Mouse (Mus musculus) retina, embryonic 14.5 days (tissue): Measurements from ENCODE around the gene Itgad.

ENCODE experiments used
- DNase-seq: peaks from one replicate; pipeline ENCODE4 v3.0.0-alpha.2; 2015; ENCODE audit warnings: low spot score

Gene Itgad

DNA sequence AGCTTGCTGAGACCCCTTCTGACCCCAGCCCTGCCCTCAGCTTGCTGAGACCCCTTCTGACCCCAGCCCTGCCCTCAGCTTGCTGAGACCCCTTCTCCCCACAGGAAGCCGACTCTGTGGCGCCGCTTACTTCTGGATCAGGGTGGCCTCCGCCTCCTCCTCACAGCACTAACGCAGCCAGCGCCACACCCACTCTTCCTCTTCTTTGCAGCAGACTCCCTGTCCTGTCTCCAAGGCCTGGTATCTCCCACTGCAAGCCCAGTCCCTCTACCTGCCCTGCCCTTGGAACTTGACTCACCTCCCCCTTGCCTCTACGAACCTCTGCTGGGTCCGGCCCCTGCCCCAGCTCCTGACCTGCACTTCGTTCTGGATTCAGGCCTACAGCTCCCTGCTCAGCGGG lies 89.7 kb downstream of the Itgad start:
- DNase-seq = no peak

DNA sequence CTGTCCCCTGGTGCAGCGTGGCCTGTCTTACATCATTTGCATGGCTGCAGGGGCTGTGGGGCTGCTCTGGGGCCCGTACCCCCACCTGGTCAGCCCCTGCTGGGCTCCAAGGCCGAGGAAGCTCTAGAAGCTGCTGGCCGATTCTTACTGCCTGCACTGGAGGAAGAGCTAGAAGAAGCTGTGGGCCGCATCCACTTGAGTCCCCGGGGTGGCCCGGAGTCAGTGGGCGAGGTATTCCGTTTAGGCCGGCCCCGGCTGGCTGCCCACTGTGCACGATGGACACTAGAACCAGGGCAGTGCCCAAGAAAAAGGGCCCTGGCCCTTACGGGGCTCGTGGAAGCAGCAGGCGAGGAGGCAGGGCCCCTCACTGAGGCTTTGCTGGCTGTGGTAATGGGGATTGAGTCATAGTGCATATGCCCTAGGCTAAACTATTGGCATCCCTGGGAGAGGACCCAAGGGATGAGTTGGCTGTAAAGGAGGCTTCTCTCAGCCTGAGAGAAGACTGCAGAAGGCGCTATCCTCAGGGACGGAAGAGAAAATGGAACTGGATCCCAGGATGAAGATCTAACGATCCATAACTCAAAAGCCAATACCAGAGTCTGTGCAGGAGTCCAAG lies 90.3 kb downstream of the Itgad start:
- DNase-seq = no peak

DNA sequence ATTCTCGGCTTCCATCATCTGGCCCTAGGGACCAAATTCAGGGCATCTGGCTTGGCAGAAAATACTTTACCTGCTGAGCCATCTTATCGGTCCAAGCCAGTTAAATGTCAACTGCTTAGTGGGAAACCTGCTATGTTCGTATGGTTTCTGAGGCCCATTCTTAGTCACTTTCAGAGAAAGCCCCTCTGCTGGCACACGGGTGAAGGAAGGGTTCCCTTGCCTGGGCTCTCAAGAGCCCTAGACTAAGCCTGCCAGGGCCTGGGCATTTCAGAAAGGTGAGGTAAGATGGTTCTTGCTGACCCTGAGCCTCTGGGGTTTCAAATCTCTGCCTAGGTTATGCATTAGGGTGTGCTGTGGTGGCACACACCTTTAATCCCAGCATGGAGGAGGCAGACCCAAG lies 91.4 kb downstream of the Itgad start:
- DNase-seq = no peak

DNA sequence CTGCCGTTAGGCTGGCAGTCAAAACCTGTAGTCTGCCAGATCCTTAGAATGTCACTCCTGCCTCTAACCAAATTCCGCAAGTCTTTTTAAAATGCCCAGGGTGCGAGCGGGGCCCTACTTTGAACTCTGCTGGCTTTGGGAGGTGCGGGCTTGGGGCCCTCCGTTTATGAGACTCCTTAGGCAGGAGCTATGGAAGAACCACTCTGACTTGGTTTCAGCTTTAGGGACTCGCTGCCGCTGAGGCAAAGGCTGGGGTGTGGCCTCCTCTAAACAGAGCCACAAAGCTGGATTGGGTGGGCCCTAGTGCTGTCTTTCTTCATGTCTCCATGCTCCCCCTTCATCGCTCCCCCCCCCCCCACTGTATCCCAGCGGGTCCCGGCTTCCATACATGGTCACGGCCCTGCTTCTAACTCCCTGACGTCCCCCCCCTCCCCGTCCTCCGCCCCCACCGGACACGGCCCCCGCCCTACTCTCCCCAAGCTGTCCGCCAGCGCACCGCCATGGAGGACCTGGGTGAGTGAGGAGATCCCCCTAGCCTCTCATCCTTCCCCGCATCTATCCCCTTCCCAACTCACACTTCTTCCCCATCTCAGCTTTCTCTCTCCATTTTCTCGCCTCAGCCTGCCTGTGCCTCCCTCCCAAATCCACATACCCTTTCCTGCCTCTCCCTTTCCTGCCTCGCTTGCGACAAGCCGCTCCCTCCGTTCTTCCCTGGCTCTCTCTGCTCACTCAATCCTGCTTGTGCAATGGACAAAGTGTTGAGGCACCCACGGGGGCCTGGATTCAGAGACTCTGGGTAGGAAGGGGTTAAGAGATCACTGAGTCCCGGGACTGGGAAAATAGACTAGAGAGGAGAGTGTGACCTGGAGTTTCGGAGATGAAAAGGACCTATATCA lies 92.6 kb downstream of the Itgad start, which contains the start of gene Tgfb1i1:
Gene Tgfb1i1 (plus strand): TSS at position 317 of the 896 bp plus-strand sequence.
- DNase-seq = peak; percentile 53

DNA sequence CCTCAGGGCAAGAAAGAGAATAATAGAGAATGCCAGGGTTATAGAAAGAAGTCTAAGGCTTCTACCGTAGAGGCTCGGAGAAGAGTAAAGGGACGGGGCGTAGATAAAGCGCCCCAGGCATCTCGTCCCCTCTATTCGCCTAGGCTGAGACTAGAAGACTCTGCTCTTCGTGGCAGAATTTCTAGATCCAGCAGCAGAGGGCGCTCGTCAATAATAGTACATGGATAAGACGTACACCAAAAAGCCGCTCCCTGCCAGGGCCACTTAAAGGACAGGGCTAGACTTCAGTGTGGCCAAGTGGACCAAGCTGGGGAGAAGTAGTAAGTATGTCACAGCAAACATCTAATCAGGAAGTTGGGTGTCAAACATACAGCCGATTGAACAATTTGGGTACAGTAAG lies 93.3 kb downstream of the Itgad start:
- peak; percentile 92 for DNase-seq

DNA sequence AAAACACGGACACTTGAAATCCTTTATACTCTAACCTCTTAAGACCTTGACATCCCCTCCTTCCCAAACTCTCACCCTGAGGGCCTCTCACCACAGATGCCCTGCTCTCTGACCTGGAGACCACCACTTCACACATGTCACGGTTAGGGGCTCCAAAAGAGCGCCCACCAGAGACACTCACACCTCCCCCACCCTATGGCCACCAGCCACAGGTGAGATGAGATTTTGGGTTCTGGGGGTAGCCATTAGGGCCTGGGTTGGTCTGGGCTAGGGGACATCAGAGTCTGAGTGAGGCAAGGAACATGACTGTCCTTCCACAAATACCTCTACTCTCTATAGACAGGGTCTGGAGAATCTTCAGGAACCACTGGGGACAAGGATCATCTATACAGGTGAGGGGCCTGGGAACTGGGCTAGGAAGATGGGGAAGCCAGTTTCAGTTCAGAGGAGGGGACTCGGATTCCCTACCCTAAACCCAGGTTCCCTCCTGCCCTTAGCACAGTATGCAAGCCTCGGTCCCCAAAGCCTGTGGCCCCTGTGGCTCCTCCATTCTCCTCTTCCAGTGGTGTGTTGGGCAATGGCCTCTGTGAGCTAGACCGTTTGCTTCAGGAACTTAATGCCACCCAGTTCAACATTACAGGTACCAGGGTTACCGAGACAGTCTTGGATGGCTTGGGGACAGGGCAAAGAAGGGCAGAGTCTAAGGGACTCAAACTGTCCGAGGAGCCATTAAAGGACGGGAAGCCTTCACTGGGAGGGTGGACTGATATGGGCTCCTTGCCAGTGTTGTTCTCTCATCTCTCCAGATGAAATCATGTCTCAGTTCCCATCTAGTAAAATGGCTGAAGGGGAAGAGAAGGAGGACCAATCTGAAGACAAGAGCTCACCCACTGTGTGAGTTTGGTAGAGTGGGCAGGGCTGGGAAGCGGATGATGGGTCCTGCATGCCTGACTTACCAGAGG lies 94.2 kb downstream of the Itgad start:
- DNase-seq = no peak

DNA sequence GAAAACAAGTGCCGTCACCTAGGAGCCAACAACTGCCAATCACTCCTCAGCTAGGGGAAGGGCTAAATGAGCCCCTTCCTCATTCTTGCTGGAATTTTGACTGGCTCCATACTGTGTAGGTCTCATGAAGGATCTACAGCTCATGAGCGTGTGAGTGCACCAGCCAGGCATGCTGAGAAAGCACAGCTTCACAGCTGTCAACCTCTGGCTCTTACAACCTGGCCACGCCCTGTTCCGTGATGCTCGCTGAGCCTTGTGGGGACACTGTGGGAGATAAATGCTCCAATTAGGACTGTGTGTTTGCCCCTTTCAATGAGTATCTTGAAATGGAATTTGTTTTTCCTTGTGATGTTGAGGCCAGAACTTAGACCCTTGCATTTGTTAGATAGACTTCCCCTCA lies 95.8 kb downstream of the Itgad start:
- no peak for DNase-seq

DNA sequence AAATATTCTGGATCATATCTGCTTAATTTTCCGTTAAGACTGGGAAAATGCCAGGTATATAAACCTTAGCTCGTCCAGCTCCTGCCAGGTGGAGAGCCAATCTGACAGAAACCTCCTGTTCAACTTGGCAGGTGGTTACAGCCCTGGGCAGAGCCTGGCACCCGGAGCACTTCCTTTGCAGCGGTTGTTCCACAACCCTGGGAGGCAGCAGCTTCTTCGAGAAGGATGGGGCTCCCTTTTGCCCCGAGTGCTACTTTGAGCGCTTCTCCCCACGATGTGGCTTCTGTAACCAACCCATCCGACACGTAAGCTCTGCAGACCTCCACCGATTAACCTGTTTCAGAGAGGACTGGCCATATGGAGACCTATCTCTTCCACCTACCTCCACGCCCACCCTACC lies 97.8 kb downstream of the Itgad start:
- DNase-seq = no peak

DNA sequence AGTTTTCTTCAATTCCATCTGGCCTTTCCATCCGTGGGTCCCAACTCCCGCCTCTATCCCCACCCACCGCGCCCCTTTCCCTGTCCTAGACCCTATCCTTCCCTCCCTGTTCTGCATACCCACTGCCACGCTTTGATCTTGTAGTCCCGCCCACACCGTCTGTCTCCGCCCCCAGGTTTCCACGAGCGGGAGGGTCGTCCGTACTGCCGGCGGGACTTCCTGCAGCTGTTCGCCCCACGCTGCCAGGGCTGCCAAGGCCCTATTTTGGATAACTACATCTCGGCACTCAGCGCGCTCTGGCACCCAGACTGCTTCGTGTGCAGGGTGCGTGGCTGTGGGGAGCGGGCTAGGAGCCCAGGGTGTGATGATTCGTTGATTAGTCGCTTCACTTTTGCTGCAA lies 98.4 kb downstream of the Itgad start:
- DNase-seq = peak; percentile 41

DNA sequence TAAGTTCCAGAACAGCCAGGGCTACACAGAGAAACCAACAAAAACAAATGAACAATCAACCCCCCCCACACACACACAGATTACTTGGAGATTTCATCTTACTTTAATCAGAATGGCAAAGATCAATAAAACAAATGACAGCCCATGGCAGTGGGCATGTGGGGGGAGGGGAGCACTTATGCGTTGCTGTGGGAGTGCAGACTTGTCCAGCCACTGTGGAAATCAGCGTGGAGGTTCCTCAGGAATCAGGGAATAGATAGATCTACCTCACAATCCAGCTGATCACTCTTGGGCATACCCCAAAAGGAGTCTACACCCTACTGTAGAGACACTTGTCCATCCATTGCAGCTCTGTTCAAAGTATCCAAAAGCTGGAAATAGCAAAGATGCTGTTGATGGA lies 100.8 kb downstream of the Itgad start:
- DNase-seq = no peak

DNA sequence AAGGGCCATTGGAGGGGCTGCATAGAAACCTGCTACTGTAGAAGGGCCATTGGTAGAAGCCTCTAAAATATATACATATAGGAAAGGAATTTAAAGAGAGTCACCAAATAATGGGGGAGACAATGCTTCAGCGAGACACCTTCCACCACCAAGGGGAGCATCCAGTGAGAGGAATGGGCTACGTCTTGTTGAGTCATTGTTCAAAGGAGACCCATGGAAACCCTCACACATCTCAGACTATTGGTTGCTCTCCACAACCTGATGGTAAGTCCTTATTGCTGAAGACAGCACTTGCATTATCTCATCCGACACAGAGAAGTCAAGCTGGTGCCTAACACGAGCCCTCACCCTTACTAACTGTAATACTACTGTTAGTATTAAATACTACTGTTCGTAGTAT lies 101.6 kb downstream of the Itgad start:
- no peak for DNase-seq

DNA sequence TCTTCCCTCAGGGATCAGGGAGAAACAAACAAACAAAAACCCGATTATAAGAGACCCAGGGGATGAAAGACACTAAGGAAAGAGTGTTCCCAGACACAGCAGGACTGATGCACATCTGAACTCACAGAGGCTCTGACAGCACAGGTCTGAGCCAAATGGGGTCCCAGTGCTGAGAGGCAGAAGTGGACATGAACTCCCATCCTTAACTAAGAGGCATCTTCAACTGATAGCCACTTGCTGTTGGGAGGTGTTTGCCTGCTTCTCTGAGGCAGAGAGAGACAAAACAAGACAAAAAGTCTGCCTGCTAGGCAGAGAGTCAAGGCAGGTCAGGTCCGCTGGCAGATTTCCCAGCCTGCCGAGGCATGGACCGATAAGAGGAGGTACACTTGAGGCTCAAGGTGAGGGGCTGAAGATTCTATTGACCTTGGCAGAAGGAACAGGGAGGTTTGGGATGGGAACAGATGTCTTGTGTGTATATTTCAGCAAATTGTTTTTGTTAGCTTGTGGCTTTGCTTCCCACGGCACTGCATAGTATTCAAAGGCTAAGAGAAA lies 102.7 kb downstream of the Itgad start:
- DNase-seq = no peak

DNA sequence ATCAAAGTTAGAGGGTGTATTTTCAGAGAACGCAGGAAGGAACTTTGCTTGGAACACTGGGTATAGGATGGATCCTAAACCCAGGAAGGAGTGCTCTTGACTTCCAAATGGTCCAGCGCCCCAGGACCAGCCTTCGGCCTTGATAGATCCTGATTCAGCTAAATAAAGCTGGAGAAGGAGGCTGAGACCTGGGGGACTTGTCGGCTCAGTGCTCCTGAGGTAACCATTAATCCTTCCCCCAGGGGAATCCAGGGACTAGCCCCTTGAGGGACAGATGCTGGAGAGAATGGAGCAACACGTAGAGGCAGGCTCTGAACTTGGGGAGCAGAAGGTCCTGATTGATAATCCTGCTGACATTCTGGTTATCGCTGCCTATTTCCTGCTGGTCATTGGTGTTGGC lies 111.2 kb downstream of the Itgad start, which contains the start of gene Slc5a2:
Gene Slc5a2 (plus strand): TSS at position 247 of the 400 bp plus-strand sequence.
- no peak for DNase-seq

DNA sequence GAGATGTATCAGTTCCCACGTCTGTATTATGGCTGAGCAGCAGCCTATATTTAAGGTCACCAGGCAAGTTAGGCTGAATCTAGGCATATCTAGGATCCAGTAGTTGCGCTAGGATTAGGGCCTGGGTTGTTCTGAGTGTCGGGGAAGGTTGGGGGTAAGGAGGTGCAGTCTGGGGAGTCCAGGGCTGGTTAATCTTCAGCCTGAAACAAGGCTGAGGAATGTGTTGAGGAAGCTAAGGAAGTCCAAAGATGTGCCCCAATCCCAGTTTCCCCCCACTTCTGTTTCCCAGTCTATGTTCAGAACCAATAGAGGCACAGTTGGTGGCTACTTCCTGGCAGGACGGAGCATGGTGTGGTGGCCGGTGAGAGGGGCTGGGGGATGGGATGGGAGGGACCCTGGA lies 111.9 kb downstream of the Itgad start:
- DNase-seq = no peak

DNA sequence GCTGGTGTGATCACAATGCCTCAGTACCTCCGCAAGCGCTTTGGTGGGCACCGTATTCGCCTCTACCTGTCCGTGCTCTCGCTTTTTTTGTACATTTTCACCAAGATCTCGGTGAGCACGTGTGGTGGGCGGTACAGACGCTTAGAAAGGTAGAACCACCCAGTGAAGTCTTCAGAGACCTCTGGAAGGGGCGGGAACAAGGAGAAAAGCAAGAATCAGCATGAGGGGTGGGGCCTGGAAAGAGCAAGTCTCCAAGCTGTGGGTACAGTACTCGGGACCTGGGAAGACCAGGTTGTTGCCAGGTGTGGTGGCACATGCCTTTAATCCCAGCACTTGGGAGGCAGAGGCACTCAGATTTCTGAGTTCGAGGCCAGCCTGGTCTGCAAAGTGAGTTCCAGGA lies 113.2 kb downstream of the Itgad start:
- DNase-seq = no peak

DNA sequence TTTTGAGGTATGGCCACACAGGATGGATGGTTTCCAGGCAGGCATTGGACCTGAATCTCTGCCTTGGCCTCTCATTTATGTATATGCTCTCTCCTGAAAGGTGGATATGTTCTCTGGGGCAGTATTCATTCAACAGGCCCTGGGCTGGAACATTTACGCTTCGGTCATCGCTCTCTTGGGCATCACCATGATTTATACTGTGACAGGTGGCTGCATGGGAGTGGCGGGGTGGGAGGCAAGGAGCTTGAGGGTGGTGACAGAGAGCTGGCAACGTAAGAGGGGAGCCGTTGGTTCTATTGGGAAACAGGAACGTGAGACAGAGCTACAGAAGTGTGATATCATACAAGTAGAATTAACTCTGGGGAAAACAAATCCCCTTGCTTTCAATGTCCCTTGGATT lies 113.6 kb downstream of the Itgad start:
- DNase-seq = no peak

DNA sequence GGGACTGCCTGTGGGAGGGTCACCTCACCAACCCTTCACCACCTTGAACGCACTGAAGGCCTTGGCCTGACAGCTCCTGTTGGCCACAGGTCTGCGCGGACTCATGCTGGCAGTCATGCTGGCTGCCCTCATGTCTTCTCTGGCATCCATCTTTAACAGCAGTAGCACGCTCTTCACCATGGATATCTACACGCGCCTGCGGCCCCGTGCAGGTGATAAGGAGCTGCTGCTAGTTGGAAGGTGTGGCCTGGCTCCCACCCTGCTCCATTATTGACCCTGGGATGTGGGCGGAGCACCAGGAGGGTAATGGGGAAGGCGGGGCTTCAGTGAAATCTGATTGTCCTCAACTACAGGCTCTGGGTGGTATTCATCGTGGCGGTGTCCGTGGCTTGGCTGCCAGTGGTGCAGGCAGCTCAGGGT lies 116.3 kb downstream of the Itgad start:
- no peak for DNase-seq

DNA sequence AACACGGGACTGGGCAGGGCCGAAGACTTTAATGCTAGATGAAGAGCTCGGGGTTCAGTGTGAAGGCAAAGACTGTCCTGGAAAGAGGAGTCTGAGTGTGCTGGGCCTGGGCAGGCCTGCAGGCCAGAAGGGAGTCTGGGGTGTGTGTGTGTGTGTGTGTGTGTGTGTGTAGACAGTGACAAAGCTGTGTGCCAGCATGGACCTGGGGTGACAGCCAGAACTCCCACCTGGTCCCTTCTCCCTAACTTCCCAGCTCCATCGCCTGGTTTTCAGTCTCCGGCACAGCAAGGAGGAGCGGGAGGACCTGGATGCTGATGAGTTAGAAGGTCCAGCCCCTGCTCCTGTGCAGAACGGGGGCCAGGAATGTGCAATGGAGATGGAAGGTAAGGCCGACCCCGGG lies 117.3 kb downstream of the Itgad start:
- no peak for DNase-seq
